ENCODE assay signal across 8 mouse cellular contexts in genomic region chr4:125065517-125066307, GRCm38 (mm10). TPM values are rescaled to one million over a fixed set of nuclear protein-coding genes. Genes with fewer than 3 reads are reported as not detected.
A peak's percentile ranks its signal among the peaks of the same experiment; 100 is the strongest.
DNase-seq lines count a peak whose midpoint lies in the region; ATAC-seq and TF ChIP-seq lines count a peak whose summit lies in the region.

TSS of gene Dnali1 (minus strand) at chr4:125065703.

- TF ChIP-seq POLR2A in lung, adult 2 months (IDR thresholded peaks at IDR 0.05; ENCODE audit: borderline replicate concordance, extremely low read depth, low read depth, low read length) = no peak
- TF ChIP-seq POLR2A in thymus, adult 2 months (IDR thresholded peaks at IDR 0.05; ENCODE audit: control insufficient read depth, extremely low read depth, insufficient read depth, low read length, poor library complexity) = no peak

- H3K9ac ChIP-seq in embryonic facial prominence, embryonic 14.5 days (ENCODE audit: low read depth, low read length) = peak within 1 kb of the TSS; percentile 91
- peak within 1 kb of the TSS; percentile 88 for H3K9ac ChIP-seq in heart, embryonic 12.5 days
- peak within 1 kb of the TSS; percentile 90 for H3K9ac ChIP-seq in neural tube, embryonic 13.5 days

- no peak for TF ChIP-seq CTCF in lung, adult 2 months (IDR thresholded peaks at IDR 0.05; ENCODE audit: insufficient read depth, low read length)
- no peak for TF ChIP-seq CTCF in thymus, adult 2 months (IDR thresholded peaks at IDR 0.05; ENCODE audit: borderline replicate concordance, control insufficient read depth, extremely low read depth, insufficient read depth, low read length, poor library complexity)

- H3K27me3 ChIP-seq in embryonic facial prominence, embryonic 14.5 days (replicated peaks; ENCODE audit: control insufficient read depth, insufficient read depth, low read length) = no peaks in the 10 kb centered on the region
- H3K27me3 ChIP-seq in heart, embryonic 12.5 days (replicated peaks) = peaks cover 9% of the 10 kb centered on the region
- 0 out of 2 replicates have a peak, but pooled peaks cover 11% of the 10 kb centered on the region for H3K27me3 ChIP-seq in neural tube, embryonic 13.5 days
- H3K27me3 ChIP-seq in thymus, adult 2 months (ENCODE audit: control insufficient read depth, insufficient read depth, low read length) = no peaks in the 10 kb centered on the region

- H3K4me3 ChIP-seq in embryonic facial prominence, embryonic 14.5 days (ENCODE audit: low read depth, low read length) = peak within 1 kb of the TSS; percentile 97
- H3K4me3 ChIP-seq in heart, embryonic 12.5 days = peak within 1 kb of the TSS; percentile 88
- H3K4me3 ChIP-seq in lung, adult 2 months (replicated peaks; ENCODE audit: extremely low read depth, low read depth, low read length) = peak within 1 kb of the TSS; percentile 69
- peak within 1 kb of the TSS; percentile 93 for H3K4me3 ChIP-seq in neural tube, embryonic 13.5 days
- H3K4me3 ChIP-seq in thymus, adult 2 months (ENCODE audit: control insufficient read depth, insufficient read depth, low read length) = peak within 1 kb of the TSS; percentile 46

- peaks cover 25% of the 10 kb centered on the region for H3K36me3 ChIP-seq in embryonic facial prominence, embryonic 14.5 days (ENCODE audit: control insufficient read depth, insufficient read depth, low read length)
- peaks cover 25% of the 10 kb centered on the region for H3K36me3 ChIP-seq in heart, embryonic 12.5 days
- peaks cover 24% of the 10 kb centered on the region for H3K36me3 ChIP-seq in neural tube, embryonic 13.5 days
- H3K36me3 ChIP-seq in thymus, adult 2 months (ENCODE audit: control insufficient read depth, insufficient read depth, low read length) = peaks cover 13% of the 10 kb centered on the region

- 3% methylated on average over 26 of the region's 26 CpGs for WGBS in embryonic facial prominence, embryonic 14.5 days
- 2% methylated on average over 26 of the region's 26 CpGs for WGBS in heart, embryonic 12.5 days
- 2% methylated on average over 26 of the region's 26 CpGs for WGBS in lung, adult 2 months
- WGBS in neural tube, embryonic 13.5 days = 2% methylated on average over 26 of the region's 26 CpGs
- 7% methylated on average over 26 of the region's 26 CpGs for WGBS in thymus, adult 2 months

- H3K9me3 ChIP-seq in embryonic facial prominence, embryonic 14.5 days (ENCODE audit: control insufficient read depth, low read length) = no peaks in the 10 kb centered on the region
- no peaks in the 10 kb centered on the region for H3K9me3 ChIP-seq in heart, embryonic 12.5 days (replicated peaks)
- no peaks in the 10 kb centered on the region for H3K9me3 ChIP-seq in neural tube, embryonic 13.5 days

- peak within 1 kb of the TSS; percentile 93 for H3K4me2 ChIP-seq in embryonic facial prominence, embryonic 14.5 days (ENCODE audit: low read depth, low read length)
- H3K4me2 ChIP-seq in heart, embryonic 12.5 days = peak within 1 kb of the TSS; percentile 79
- H3K4me2 ChIP-seq in neural tube, embryonic 13.5 days = peak within 1 kb of the TSS; percentile 91

- H3K4me1 ChIP-seq in embryonic facial prominence, embryonic 14.5 days (ENCODE audit: control insufficient read depth, insufficient read depth, low read length) = peaks cover 9% of the 10 kb centered on the region
- H3K4me1 ChIP-seq in heart, embryonic 12.5 days (replicated peaks) = peaks cover 10% of the 10 kb centered on the region
- H3K4me1 ChIP-seq in lung, adult 2 months (ENCODE audit: control insufficient read depth, insufficient read depth, low read length) = 0 out of 2 replicates have a peak, but pooled peaks cover 4% of the 10 kb centered on the region
- H3K4me1 ChIP-seq in neural tube, embryonic 13.5 days (replicated peaks) = peaks cover 24% of the 10 kb centered on the region
- H3K4me1 ChIP-seq in thymus, adult 2 months (replicated peaks; ENCODE audit: control insufficient read depth, insufficient read depth, low read length) = peaks cover 13% of the 10 kb centered on the region

- H3K27ac ChIP-seq in embryonic facial prominence, embryonic 14.5 days (replicated peaks; ENCODE audit: low read depth, low read length) = peak within 1 kb of the TSS; percentile 76
- no peak within 1 kb of the TSS for H3K27ac ChIP-seq in heart, embryonic 12.5 days (ENCODE audit: poor library complexity, severe bottlenecking)
- peak within 1 kb of the TSS; percentile 61; the same call in 1 of the 2 replicates for H3K27ac ChIP-seq in neural tube, embryonic 13.5 days (replicated peaks)
- no peak within 1 kb of the TSS for H3K27ac ChIP-seq in thymus, adult 2 months (ENCODE audit: control insufficient read depth, insufficient read depth, low read length)

- peak; percentile 35; the same call in 1 of the 2 replicates for ATAC-seq in embryonic facial prominence, embryonic 14.5 days (ENCODE audit: low read depth)
- ATAC-seq in heart, embryonic 12.5 days (ENCODE audit: insufficient number of reproducible peaks, low FRiP score) = peak; percentile 37; the same call in 1 of the 2 replicates
- ATAC-seq in neural tube, embryonic 13.5 days (ENCODE audit: low read depth) = peak; percentile 54

- peak; percentile 35 to 54 for DNase-seq in CD8-positive naive resting alpha-beta T cell, adult 2 months (ENCODE audit: low read depth in 2 of 2, low spot score in 2 of 2)
- peak; percentile 78 to 85 for DNase-seq in adrenal gland, postnatal 36 days
- peak; percentile 83 for DNase-seq in embryonic facial prominence, embryonic 14.5 days (ENCODE audit: low spot score)
- DNase-seq in kidney, adult 9 months = peak; percentile 71
- DNase-seq in lung, adult 2 months = peak; percentile 60
- DNase-seq in thymus, adult 2 months = peak; percentile 64

RNA-seq across cellular contexts. Expression of gene Dnali1, which starts in this region (rescaled TPM):
- not detected for total RNA-seq in adrenal gland, postnatal 36 days (2021)
- 0.71 and 4.3 TPM in 2 replicates for polyA plus RNA-seq in embryonic facial prominence, embryonic 14.5 days (2014; fragmentation: Nextera tagmentation; extraction: Ambion mirVana)
- 0.17 and 0.18 TPM in 2 replicates for polyA plus RNA-seq in heart, embryonic 12.5 days (2016; fragmentation: Nextera tagmentation; extraction: Ambion mirVana)
- polyA plus RNA-seq in lung, adult 2 months (2012; rRNA removed) = 14.9 and 15.8 TPM in 2 replicates
- polyA plus RNA-seq in neural tube, embryonic 13.5 days (2015; fragmentation: Nextera tagmentation; extraction: Ambion mirVana) = 0.54 and 0.63 TPM in 2 replicates
- 0.22 and 0.57 TPM in 2 replicates for polyA plus RNA-seq in thymus, adult 2 months (2012; rRNA removed)

Comparison
In these comparisons a context has a peak if more than half of its experiments do, and no peak if none do; other contexts are left out.
1. Peak in DNase-seq in adrenal gland, postnatal 36 days; RNA of the gene not detected or under 1 TPM.
2. Peak in ATAC-seq, H3K4me3 ChIP-seq, H3K9ac ChIP-seq and H3K4me2 ChIP-seq in heart, embryonic 12.5 days; RNA of the gene not detected or under 1 TPM.
3. Peak in ATAC-seq, H3K4me3 ChIP-seq, H3K27ac ChIP-seq, H3K9ac ChIP-seq and H3K4me2 ChIP-seq in neural tube, embryonic 13.5 days; RNA of the gene not detected or under 1 TPM.
4. Peak in DNase-seq and H3K4me3 ChIP-seq in thymus, adult 2 months; RNA of the gene not detected or under 1 TPM.
5. H3K4me3 ChIP-seq: peak in every context shown above with its lines; median percentile 97 in embryonic facial prominence, embryonic 14.5 days; 93 in neural tube, embryonic 13.5 days; 88 in heart, embryonic 12.5 days; 69 in lung, adult 2 months; 46 in thymus, adult 2 months.